In genomic region chr10:88503421-88504314, GRCm38 (mm10) we compare ENCODE assay signal across 8 mouse cellular contexts. TPM values are rescaled to one million over a fixed set of nuclear protein-coding genes. Genes with fewer than 3 reads are reported as not detected.
DNase-seq lines count a peak whose midpoint lies in the region; ATAC-seq and TF ChIP-seq lines count a peak whose summit lies in the region.

Gene Chpt1, minus strand, starts transcription at chr10:88504073.

- H3K9me3 ChIP-seq in hindbrain, embryonic 12.5 days (replicated peaks), result no peaks in the 10 kb centered on the region

- peak within 1 kb of the TSS; percentile 78 for H3K27ac ChIP-seq in hindbrain, embryonic 12.5 days

- peak within 1 kb of the TSS; percentile 80 for H3K9ac ChIP-seq in hindbrain, embryonic 12.5 days

- peak within 1 kb of the TSS; percentile 82 for H3K4me2 ChIP-seq in hindbrain, embryonic 12.5 days (replicated peaks)

- DNase-seq in Patski (ENCODE audit: low read depth, low spot score), result no peak
- DNase-seq in cerebellum, postnatal 10 days, result peak; percentile 95 to 97
- peak; percentile 40 to 65 for DNase-seq in frontal cortex, postnatal 14 days (ENCODE audit: low spot score in 2 of 2)
- peak; percentile 75 to 81 for DNase-seq in layer of hippocampus, postnatal 36 days
- peak; percentile 80 for DNase-seq in lung, postnatal 25 days (ENCODE audit: low spot score)
- DNase-seq in retina, embryonic 14.5 days (ENCODE audit: low spot score), result peak; percentile 86
- DNase-seq in thymus, postnatal 4 days, result peak; percentile 93

- ATAC-seq in Patski, result peak; percentile 90
- ATAC-seq in hindbrain, embryonic 12.5 days (ENCODE audit: low FRiP score), result peak; percentile 97

- no peaks in the 10 kb centered on the region for H3K36me3 ChIP-seq in hindbrain, embryonic 12.5 days

- H3K27me3 ChIP-seq in Patski, result no peaks in the 10 kb centered on the region
- no peaks in the 10 kb centered on the region for H3K27me3 ChIP-seq in hindbrain, embryonic 12.5 days

- TF ChIP-seq CTCF in Patski (IDR thresholded peaks at IDR 0.05), result no peak

- peaks cover 12% of the 10 kb centered on the region for H3K4me1 ChIP-seq in hindbrain, embryonic 12.5 days

- CTCF ChIA-PET in Patski (lab: Charles Lee), result interaction anchor here (2.8 kb wide), 1 partner anchor 10 kb away, joined by 10 read pairs; no protein-coding TSS in a partner anchor

- POLR2A ChIA-PET in Patski (lab: Charles Lee), result interaction anchor here (0.6 to 1.3 kb wide), 3 partner anchors 14 to 227 kb away, joined by 3 read pairs; no protein-coding TSS in a partner anchor

- WGBS in hindbrain, embryonic 12.5 days, result under 1% methylated on average over 67 of the region's 80 CpGs

- H3K4me3 ChIP-seq in hindbrain, embryonic 12.5 days, result peak within 1 kb of the TSS; percentile 68

- in situ Hi-C loops in Patski (cut with MboI; ENCODE audit: low pct_unique_long_range_greater_than_20kb), result no loop called here

RNA-seq across cellular contexts. Expression of gene Chpt1, which starts in this region (rescaled TPM):
- polyA plus RNA-seq in Patski (2021), result 61.1 TPM
- 23.7 and 25.0 TPM in 2 replicates for polyA plus RNA-seq in hindbrain, embryonic 12.5 days (2016; fragmentation: Nextera tagmentation; extraction: Ambion mirVana)
- 10 to 100 TPM; 42.3 to 47.0 TPM for total RNA-seq in layer of hippocampus, postnatal 36 days (2021)
